Mouse (Mus musculus) thymus, postnatal 0 days (tissue): ENCODE results near the gene Id4. TPM values are rescaled to one million over a fixed set of nuclear protein-coding genes. Genes with fewer than 3 reads are reported as not detected.

Experiments
- DNase-seq: peaks from one replicate; pipeline ENCODE4 v3.0.0-alpha.2; 2015; ENCODE audit warnings: low spot score
- polyA plus RNA-seq: library from polyadenylated mRNA; unstranded; fragments of >200 nt; fragmentation: Nextera tagmentation; extraction: Ambion mirVana; gene quantifications from 2 replicates; pipeline ENCODE4 v1.2.1, GENCODE M21; 2015

Id4 gene
- polyA plus RNA-seq, result 2.4 and 3.6 TPM in 2 replicates

- peak; percentile 28 for DNase-seq
Measured at GRCm38 (mm10) chr13:48260690-48261278, at the start of gene Id4. TSS of gene Id4 (plus strand) at chr13:48261228.

GRCm38 (mm10) chr13:48227136-48227535, 33.9 kb upstream of the Id4 start:
- no peak for DNase-seq

GRCm38 (mm10) chr13:48227712-48228111, 33.3 kb upstream of the Id4 start:
- DNase-seq, result peak; percentile 19

GRCm38 (mm10) chr13:48228114-48228513, 32.9 kb upstream of the Id4 start:
- DNase-seq, result no peak

GRCm38 (mm10) chr13:48230996-48231395, 30.0 kb upstream of the Id4 start:
- DNase-seq, result no peak

- DNase-seq, result no peak
Measured at GRCm38 (mm10) chr13:48236436-48236835, 24.6 kb upstream of the Id4 start.

GRCm38 (mm10) chr13:48236865-48237264, 24.2 kb upstream of the Id4 start:
- DNase-seq, result no peak

- no peak for DNase-seq
Measured at GRCm38 (mm10) chr13:48237516-48237915, 23.5 kb upstream of the Id4 start.

GRCm38 (mm10) chr13:48245235-48246012, 15.6 kb upstream of the Id4 start:
- DNase-seq, result no peak

- DNase-seq, result no peak
Measured at GRCm38 (mm10) chr13:48252559-48252958, 8.5 kb upstream of the Id4 start.

- no peak for DNase-seq
Measured at GRCm38 (mm10) chr13:48255026-48255425, 6.0 kb upstream of the Id4 start.

- DNase-seq, result peak; percentile 2
Measured at GRCm38 (mm10) chr13:48261341-48262221, 553 bp downstream of the Id4 start.

GRCm38 (mm10) chr13:48262451-48262969, 1.5 kb downstream of the Id4 start:
- DNase-seq, result no peak

- no peak for DNase-seq
Measured at GRCm38 (mm10) chr13:48265029-48265428, 4.0 kb downstream of the Id4 start.

GRCm38 (mm10) chr13:48273451-48274069, 12.5 kb downstream of the Id4 start:
- no peak for DNase-seq

GRCm38 (mm10) chr13:48274107-48274506, 13.1 kb downstream of the Id4 start:
- no peak for DNase-seq

- no peak for DNase-seq
Measured at GRCm38 (mm10) chr13:48276981-48277380, 16.0 kb downstream of the Id4 start.

- no peak for DNase-seq
Measured at GRCm38 (mm10) chr13:48284426-48284825, 23.4 kb downstream of the Id4 start.

- no peak for DNase-seq
Measured at GRCm38 (mm10) chr13:48284918-48285693, 24.1 kb downstream of the Id4 start.

- DNase-seq, result no peak
Measured at GRCm38 (mm10) chr13:48290427-48290826, 29.4 kb downstream of the Id4 start.
